ENCODE assay signal across 8 mouse cellular contexts in the genomic region with DNA sequence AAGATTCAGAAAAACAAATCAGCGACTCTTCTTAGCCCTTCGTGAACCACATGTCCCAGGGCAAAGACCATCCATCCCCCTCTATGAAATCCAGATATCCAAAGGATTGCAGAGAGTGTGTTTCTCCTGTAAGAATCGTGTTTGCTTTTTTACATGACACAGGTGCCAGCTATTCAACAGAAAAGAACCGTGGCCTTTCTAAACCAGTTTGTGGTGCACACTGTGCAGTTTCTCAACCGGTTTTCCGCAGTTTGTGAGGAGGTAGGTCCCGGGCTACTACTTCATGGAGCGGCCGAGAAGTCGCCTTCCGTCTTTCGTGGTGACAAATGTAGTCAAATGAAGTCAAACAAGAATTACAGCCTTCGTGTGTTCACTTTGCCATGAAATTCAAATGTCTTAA. TPM values are rescaled to one million over a fixed set of nuclear protein-coding genes. Genes with fewer than 3 reads are reported as not detected.
DNase-seq lines count a peak whose midpoint lies in the region; ATAC-seq and TF ChIP-seq lines count a peak whose summit lies in the region.

No protein-coding gene starts in this region.

- TF ChIP-seq CTCF in G1E (IDR thresholded peaks at IDR 0.05; ENCODE audit: low read depth, low read length), result no peak

- H3K9me3 ChIP-seq in heart, embryonic 11.5 days (replicated peaks; ENCODE audit: control insufficient read depth, low read length), result no peaks in the 10 kb centered on the region
- H3K9me3 ChIP-seq in G1E (replicated peaks), result no peaks in the 10 kb centered on the region
- H3K9me3 ChIP-seq in heart, embryonic 15.5 days (replicated peaks), result no peaks in the 10 kb centered on the region
- H3K9me3 ChIP-seq in midbrain, embryonic 10.5 days (replicated peaks), result no peaks in the 10 kb centered on the region

- peak overlapping the region; percentile 84 for H3K9ac ChIP-seq in heart, embryonic 11.5 days (ENCODE audit: low read depth, low read length)
- H3K9ac ChIP-seq in heart, embryonic 15.5 days, result no peak overlapping the region

- peak overlapping the region; percentile 73 for H3K4me3 ChIP-seq in heart, embryonic 11.5 days (ENCODE audit: low read depth, low read length)
- H3K4me3 ChIP-seq in G1E (ENCODE audit: low read depth, low read length), result peak overlapping the region; percentile 78
- H3K4me3 ChIP-seq in heart, embryonic 15.5 days, result peak overlapping the region; percentile 87
- peak overlapping the region; percentile 72 for H3K4me3 ChIP-seq in midbrain, embryonic 10.5 days

- 73% methylated on average over 13 of the region's 13 CpGs for WGBS in heart, embryonic 11.5 days (ENCODE audit: insufficient replicate concordance)
- WGBS in heart, embryonic 15.5 days, result 72% methylated on average over 13 of the region's 13 CpGs
- WGBS in midbrain, embryonic 10.5 days, result 78% methylated on average over 13 of the region's 13 CpGs

- no peaks in the 10 kb centered on the region; the same call in none of the 2 replicates for H3K36me3 ChIP-seq in heart, embryonic 11.5 days (ENCODE audit: control insufficient read depth, insufficient read depth, low read length)
- H3K36me3 ChIP-seq in G1E (replicated peaks), result peaks cover 34% of the 10 kb centered on the region
- H3K36me3 ChIP-seq in heart, embryonic 15.5 days, result no peaks in the 10 kb centered on the region; the same call in 1 of the 2 replicates
- peaks cover 13% of the 10 kb centered on the region; the same call in 1 of the 2 replicates for H3K36me3 ChIP-seq in midbrain, embryonic 10.5 days

- H3K27ac ChIP-seq in heart, embryonic 11.5 days (ENCODE audit: low read depth, low read length), result no peak overlapping the region
- H3K27ac ChIP-seq in heart, embryonic 15.5 days, result no peak overlapping the region
- peak overlapping the region; percentile 93 for H3K27ac ChIP-seq in midbrain, embryonic 10.5 days (replicated peaks)

- H3K27me3 ChIP-seq in heart, embryonic 11.5 days (ENCODE audit: control insufficient read depth, insufficient read depth, low read length), result no peaks in the 10 kb centered on the region
- peaks cover 4% of the 10 kb centered on the region; the same call in 1 of the 2 replicates for H3K27me3 ChIP-seq in G1E (ENCODE audit: insufficient read depth, low read length)
- no peaks in the 10 kb centered on the region for H3K27me3 ChIP-seq in heart, embryonic 15.5 days
- H3K27me3 ChIP-seq in midbrain, embryonic 10.5 days (ENCODE audit: low read depth, poor library complexity, severe bottlenecking), result no peaks in the 10 kb centered on the region

- no peak for DNase-seq in heart, adult 18-20 months
- no peak for DNase-seq in G1E (ENCODE audit: low spot score)
- DNase-seq in midbrain, embryonic 10.5 days (ENCODE audit: low spot score), result no peak
- DNase-seq in urinary bladder, postnatal 10 days (ENCODE audit: low spot score), result no peak
- DNase-seq in left cerebral cortex, postnatal 4 days, result no peak

- H3K4me2 ChIP-seq in heart, embryonic 11.5 days, result peak overlapping the region; percentile 78
- peak overlapping the region; percentile 76 for H3K4me2 ChIP-seq in heart, embryonic 15.5 days

- intact Hi-C loops in left cerebral cortex, postnatal 4 days (cut with DNase I), result no loop called here

- ATAC-seq in heart, embryonic 11.5 days (replicated peaks; ENCODE audit: insufficient number of reproducible peaks, low FRiP score, low TSS enrichment), result no peak
- no peak for ATAC-seq in G1E (ENCODE audit: extremely low read depth, insufficient number of reproducible peaks, low FRiP score, poor library complexity, severe bottlenecking)
- no peak for ATAC-seq in heart, embryonic 15.5 days (replicated peaks; ENCODE audit: insufficient number of reproducible peaks, insufficient read depth, low FRiP score, low read depth)
- ATAC-seq in megakaryocyte progenitor cell, adult 5-6 weeks (replicated peaks; ENCODE audit: poor library complexity), result no peak

- H3K4me1 ChIP-seq in heart, embryonic 11.5 days (ENCODE audit: control insufficient read depth, insufficient read depth, low read length), result 0 out of 2 replicates have a peak, but pooled peaks cover 3% of the 10 kb centered on the region
- H3K4me1 ChIP-seq in G1E (ENCODE audit: insufficient read depth, low read depth, low read length), result peaks cover 18% of the 10 kb centered on the region
- peaks cover 4% of the 10 kb centered on the region for H3K4me1 ChIP-seq in heart, embryonic 15.5 days (replicated peaks)
- peaks cover 12% of the 10 kb centered on the region for H3K4me1 ChIP-seq in midbrain, embryonic 10.5 days

RNA-seq across cellular contexts. Expression of gene Washc3, which starts 0.8 kb away (rescaled TPM):
- polyA plus RNA-seq in heart, embryonic 11.5 days (2014; fragmentation: Nextera tagmentation; extraction: Ambion mirVana), result 49.3 and 53.4 TPM in 2 replicates
- 10 to 100 TPM; 32.5 to 34.5 TPM for total RNA-seq in heart, adult 18-20 months (2021)
- total RNA-seq in G1E (2014; fragmentation: Nextera tagmentation) (103 and 116 TPM in 2 replicates), G1E (2017) (59.9 and 62.6 TPM in 2 replicates)
- polyA plus RNA-seq in G1E (2012), result 17.6 and 23.0 TPM in 2 replicates
- 45.6 and 48.3 TPM in 2 replicates for polyA plus RNA-seq in heart, embryonic 15.5 days (2015; fragmentation: Nextera tagmentation; extraction: Ambion mirVana)
- polyA plus RNA-seq in midbrain, embryonic 10.5 days (2016; fragmentation: Nextera tagmentation; extraction: Ambion mirVana), result 47.1 and 48.0 TPM in 2 replicates
- total RNA-seq in megakaryocyte progenitor cell, adult 5-6 weeks (2015), result 90.1 and 96.6 TPM in 2 replicates
- 38.7 and 50.3 TPM in 2 replicates for total RNA-seq in megakaryocyte progenitor cell, adult 5-6 weeks (2017)
- 10 to 100 TPM; 21.8 to 24.9 TPM for total RNA-seq in left cerebral cortex, postnatal 4 days (2021)

RNA-seq across cellular contexts. Expression of gene Nup37, which starts 54.9 kb away (rescaled TPM):
- polyA plus RNA-seq in heart, embryonic 11.5 days (2014; fragmentation: Nextera tagmentation; extraction: Ambion mirVana), result 44.2 and 46.7 TPM in 2 replicates
- 1 to 10 TPM; 6.8 to 8.0 TPM for total RNA-seq in heart, adult 18-20 months (2021)
- total RNA-seq in G1E (2014; fragmentation: Nextera tagmentation) (32.2 and 42.1 TPM in 2 replicates), G1E (2017) (118 and 125 TPM in 2 replicates)
- 5.2 and 7.4 TPM in 2 replicates for polyA plus RNA-seq in G1E (2012)
- 31.8 and 33.7 TPM in 2 replicates for polyA plus RNA-seq in heart, embryonic 15.5 days (2015; fragmentation: Nextera tagmentation; extraction: Ambion mirVana)
- polyA plus RNA-seq in midbrain, embryonic 10.5 days (2016; fragmentation: Nextera tagmentation; extraction: Ambion mirVana), result 100 and 115 TPM in 2 replicates
- total RNA-seq in megakaryocyte progenitor cell, adult 5-6 weeks (2015), result 67.5 and 73.7 TPM in 2 replicates
- 69.6 and 78.1 TPM in 2 replicates for total RNA-seq in megakaryocyte progenitor cell, adult 5-6 weeks (2017)
- total RNA-seq in left cerebral cortex, postnatal 4 days (2021), result 10 to 100 TPM in 1 of 2 experiments, 1 to 10 TPM in 1; 9.2 to 11.0 TPM

RNA-seq across cellular contexts. Expression of gene Parpbp, which starts 54.9 kb away (rescaled TPM):
- polyA plus RNA-seq in heart, embryonic 11.5 days (2014; fragmentation: Nextera tagmentation; extraction: Ambion mirVana), result 14.8 and 15.1 TPM in 2 replicates
- total RNA-seq in heart, adult 18-20 months (2021), result under 1 TPM; 0.17 to 0.28 TPM
- 36.1 and 39.4 TPM in 2 replicates for total RNA-seq in G1E (2014; fragmentation: Nextera tagmentation)
- 36.0 and 39.8 TPM in 2 replicates for total RNA-seq in G1E (2017)
- 1.4 and 1.6 TPM in 2 replicates for polyA plus RNA-seq in G1E (2012)
- polyA plus RNA-seq in heart, embryonic 15.5 days (2015; fragmentation: Nextera tagmentation; extraction: Ambion mirVana), result 8.7 and 9.8 TPM in 2 replicates
- 11.6 and 14.6 TPM in 2 replicates for polyA plus RNA-seq in midbrain, embryonic 10.5 days (2016; fragmentation: Nextera tagmentation; extraction: Ambion mirVana)
- total RNA-seq in megakaryocyte progenitor cell, adult 5-6 weeks (2015), result 16.8 and 19.9 TPM in 2 replicates
- 33.9 and 34.0 TPM in 2 replicates for total RNA-seq in megakaryocyte progenitor cell, adult 5-6 weeks (2017)
- total RNA-seq in left cerebral cortex, postnatal 4 days (2021), result 1 to 10 TPM; 3.9 to 4.3 TPM
